Mouse (Mus musculus): ENCODE results near the gene Rpa1.

- TF ChIP-seq CTCF (IDR thresholded peaks at IDR 0.05; ENCODE audit: low read depth) (no peak), EP300 (IDR thresholded peaks at IDR 0.05; ENCODE audit: low read depth) (no peak)
Observed at GRCm38 (mm10) chr11:75310813-75311212, 37.3 kb downstream of the Rpa1 start.

All from liver, embryonic 14.5 days (tissue).